Comparison of ENCODE assay signal across 22 mouse cellular contexts in the genomic region with DNA sequence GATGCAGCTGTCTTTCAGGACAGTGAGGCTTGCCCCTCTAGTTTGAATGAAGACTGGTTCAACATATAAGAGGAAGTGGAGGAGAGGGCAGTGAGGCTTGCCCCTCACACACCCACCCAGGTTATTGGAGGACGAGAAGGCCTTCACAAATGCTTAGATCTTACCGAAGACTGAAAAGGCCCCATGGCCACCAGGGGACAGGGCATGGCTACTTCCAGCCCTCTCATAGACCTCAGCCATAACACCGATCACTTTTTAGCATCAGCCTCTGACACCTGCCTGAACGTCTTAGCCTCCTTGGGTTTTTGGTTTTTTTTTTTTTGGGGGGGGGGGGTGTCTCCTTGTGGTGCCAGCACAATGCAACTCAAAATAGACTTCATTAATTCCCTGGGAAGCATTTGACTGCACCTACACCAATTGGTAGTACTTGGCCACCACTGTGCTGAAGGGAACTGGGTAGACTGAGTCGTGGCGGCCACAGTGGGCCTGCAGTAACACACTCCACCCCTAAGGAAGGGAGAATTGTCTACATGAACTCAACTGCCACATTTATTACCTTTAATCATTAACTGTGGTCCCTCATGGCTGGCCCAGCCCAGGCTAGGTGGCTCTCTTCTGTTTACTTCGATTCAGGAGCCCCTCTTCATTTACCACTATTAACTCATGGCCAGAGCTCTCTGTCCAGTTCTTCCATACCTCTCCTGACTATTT. TPM values are rescaled to one million over a fixed set of nuclear protein-coding genes. Genes with fewer than 3 reads are reported as not detected.
DNase-seq lines count a peak whose midpoint lies in the region; ATAC-seq and TF ChIP-seq lines count a peak whose summit lies in the region.
"Had no signal": no experiment of that assay in that cellular context is flagged by ENCODE, and none has a peak within 500 bp of the region (broad histone marks: within the 10 kb centered on the region; RNA-seq: fewer than 3 reads in every experiment).

No protein-coding gene starts in this region.

- 94% methylated on average over 7 of the region's 7 CpGs for WGBS in forebrain, embryonic 13.5 days
- WGBS in forebrain, embryonic 15.5 days = 95% methylated on average over 7 of the region's 7 CpGs
- 89% methylated on average over 7 of the region's 7 CpGs for WGBS in neural tube, embryonic 11.5 days
- WGBS in liver, postnatal 0 days (ENCODE audit: insufficient replicate concordance) = 90% methylated on average over 7 of the region's 7 CpGs
- 94% methylated on average over 7 of the region's 7 CpGs for WGBS in limb, embryonic 10.5 days

- TF ChIP-seq EP300 in liver, postnatal 0 days (IDR thresholded peaks at IDR 0.05; ENCODE audit: low read depth) = no peak

- DNase-seq in neural tube, embryonic 11.5 days (ENCODE audit: low spot score) = no peak
- DNase-seq in neural tube, embryonic 10.5 days (ENCODE audit: extremely low spot score, low spot score) = no peak
- no peak for DNase-seq in liver, postnatal 0 days
- no peak for DNase-seq in spleen, postnatal 36 days (ENCODE audit: low spot score in 2 of 2)
- no peak for DNase-seq in limb, embryonic 10.5 days (ENCODE audit: low spot score)
- DNase-seq in urinary bladder, adult 18-20 months (ENCODE audit: low spot score in 2 of 2) = no peak
- DNase-seq: adrenal gland, postnatal 10 days; B cell, adult 2 months; cerebellum, adult 11 months; cerebellum, adult 8-10 months; cerebellum, postnatal 14 days; gastrocnemius, adult 2 months; gastrocnemius, postnatal 25 days; heart, postnatal 4 days had no signal

- no peak overlapping the region for H3K4me2 ChIP-seq in forebrain, embryonic 13.5 days
- no peak overlapping the region for H3K4me2 ChIP-seq in forebrain, embryonic 15.5 days (replicated peaks)
- no peak overlapping the region for H3K4me2 ChIP-seq in neural tube, embryonic 11.5 days (ENCODE audit: low read depth)
- peak overlapping the region; percentile 56 for H3K4me2 ChIP-seq in liver, postnatal 0 days (ENCODE audit: low read depth, low read length)
- H3K4me2 ChIP-seq: embryonic facial prominence, embryonic 13.5 days; forebrain, embryonic 12.5 days; heart, embryonic 12.5 days; hindbrain, embryonic 12.5 days had no signal

- H3K4me3 ChIP-seq in forebrain, embryonic 13.5 days = no peak overlapping the region
- H3K4me3 ChIP-seq in forebrain, embryonic 15.5 days = no peak overlapping the region
- H3K4me3 ChIP-seq in neural tube, embryonic 11.5 days (ENCODE audit: low read depth, low read length) = no peak overlapping the region
- H3K4me3 ChIP-seq in liver, postnatal 0 days (ENCODE audit: low read depth, low read length) = peak overlapping the region; percentile 25
- no peak overlapping the region for H3K4me3 ChIP-seq in limb, embryonic 10.5 days
- H3K4me3 ChIP-seq: embryonic facial prominence, embryonic 13.5 days; forebrain, embryonic 12.5 days; gastrocnemius, adult 2 months; heart, embryonic 12.5 days; hindbrain, embryonic 12.5 days had no signal

- no peaks in the 10 kb centered on the region for H3K27me3 ChIP-seq in forebrain, embryonic 13.5 days
- no peaks in the 10 kb centered on the region for H3K27me3 ChIP-seq in forebrain, embryonic 15.5 days
- no peaks in the 10 kb centered on the region for H3K27me3 ChIP-seq in neural tube, embryonic 11.5 days (ENCODE audit: control insufficient read depth, insufficient read depth, low read length)
- H3K27me3 ChIP-seq in liver, postnatal 0 days (ENCODE audit: insufficient read depth, low read length) = no peaks in the 10 kb centered on the region
- no peaks in the 10 kb centered on the region for H3K27me3 ChIP-seq in limb, embryonic 10.5 days (ENCODE audit: low read depth, poor library complexity, severe bottlenecking)
- H3K27me3 ChIP-seq: embryonic facial prominence, embryonic 13.5 days; forebrain, embryonic 12.5 days; heart, embryonic 12.5 days; hindbrain, embryonic 12.5 days had no signal

- ATAC-seq in forebrain, embryonic 13.5 days = 0 out of 2 replicates have a peak, but pooled peaks have one; percentile 8
- ATAC-seq in forebrain, embryonic 15.5 days (replicated peaks) = no peak
- peak; percentile 16; the same call in 1 of the 2 replicates for ATAC-seq in neural tube, embryonic 11.5 days (ENCODE audit: insufficient read depth, low FRiP score, low TSS enrichment)
- ATAC-seq in liver, postnatal 0 days = peak; percentile 55; the same call in 1 of the 2 replicates
- ATAC-seq: CD4-positive, CD25-positive, alpha-beta regulatory T cell, adult 4 months had no signal

- no peak overlapping the region for H3K9ac ChIP-seq in forebrain, embryonic 13.5 days
- no peak overlapping the region for H3K9ac ChIP-seq in forebrain, embryonic 15.5 days (replicated peaks)
- no peak overlapping the region for H3K9ac ChIP-seq in neural tube, embryonic 11.5 days (ENCODE audit: low read length)
- H3K9ac ChIP-seq in liver, postnatal 0 days (replicated peaks) = 0 out of 2 replicates have a peak overlapping the region, but pooled peaks have one; percentile 11
- H3K9ac ChIP-seq: embryonic facial prominence, embryonic 13.5 days; forebrain, embryonic 12.5 days; heart, embryonic 12.5 days; hindbrain, embryonic 12.5 days had no signal

- H3K36me3 ChIP-seq in forebrain, embryonic 13.5 days (ENCODE audit: poor library complexity, severe bottlenecking) = no peaks in the 10 kb centered on the region
- no peaks in the 10 kb centered on the region for H3K36me3 ChIP-seq in forebrain, embryonic 15.5 days
- no peaks in the 10 kb centered on the region for H3K36me3 ChIP-seq in neural tube, embryonic 11.5 days (ENCODE audit: control insufficient read depth, insufficient read depth, low read length)
- H3K36me3 ChIP-seq in liver, postnatal 0 days (replicated peaks; ENCODE audit: insufficient read depth, low read length) = no peaks in the 10 kb centered on the region
- H3K36me3 ChIP-seq in limb, embryonic 10.5 days = 0 out of 2 replicates have a peak, but pooled peaks cover 5% of the 10 kb centered on the region
- H3K36me3 ChIP-seq: embryonic facial prominence, embryonic 13.5 days; forebrain, embryonic 12.5 days; heart, embryonic 12.5 days; hindbrain, embryonic 12.5 days had no signal

- H3K27ac ChIP-seq in forebrain, embryonic 13.5 days = no peak overlapping the region
- no peak overlapping the region for H3K27ac ChIP-seq in forebrain, embryonic 15.5 days (replicated peaks)
- no peak overlapping the region for H3K27ac ChIP-seq in neural tube, embryonic 11.5 days (ENCODE audit: low read depth, low read length)
- no peak overlapping the region for H3K27ac ChIP-seq in liver, postnatal 0 days (ENCODE audit: low read depth)
- no peak overlapping the region for H3K27ac ChIP-seq in limb, embryonic 10.5 days
- H3K27ac ChIP-seq: embryonic facial prominence, embryonic 13.5 days; forebrain, embryonic 12.5 days; gastrocnemius, adult 2 months; hindbrain, embryonic 12.5 days had no signal

- H3K4me1 ChIP-seq in forebrain, embryonic 13.5 days = no peaks in the 10 kb centered on the region
- no peaks in the 10 kb centered on the region for H3K4me1 ChIP-seq in forebrain, embryonic 15.5 days
- no peaks in the 10 kb centered on the region for H3K4me1 ChIP-seq in neural tube, embryonic 11.5 days (ENCODE audit: control insufficient read depth, insufficient read depth, low read length)
- H3K4me1 ChIP-seq in liver, postnatal 0 days (ENCODE audit: insufficient read depth) = no peaks in the 10 kb centered on the region
- H3K4me1 ChIP-seq in limb, embryonic 10.5 days = peaks cover 11% of the 10 kb centered on the region
- H3K4me1 ChIP-seq: embryonic facial prominence, embryonic 13.5 days; forebrain, embryonic 12.5 days; heart, embryonic 12.5 days had no signal

- TF ChIP-seq CTCF in liver, postnatal 0 days (IDR thresholded peaks at IDR 0.05; ENCODE audit: low read depth) = no peak

- no peaks in the 10 kb centered on the region for H3K9me3 ChIP-seq in forebrain, embryonic 13.5 days (replicated peaks)
- no peaks in the 10 kb centered on the region for H3K9me3 ChIP-seq in forebrain, embryonic 15.5 days
- H3K9me3 ChIP-seq in neural tube, embryonic 11.5 days (ENCODE audit: control insufficient read depth, low read length) = no peaks in the 10 kb centered on the region
- H3K9me3 ChIP-seq in liver, postnatal 0 days (ENCODE audit: low read length) = no peaks in the 10 kb centered on the region
- H3K9me3 ChIP-seq in limb, embryonic 10.5 days (replicated peaks) = no peaks in the 10 kb centered on the region
- H3K9me3 ChIP-seq: embryonic facial prominence, embryonic 13.5 days; forebrain, embryonic 12.5 days; G1E; heart, embryonic 12.5 days; hindbrain, embryonic 12.5 days had no signal

RNA-seq across cellular contexts. Expression of a gene that starts 25.1 kb away (rescaled TPM):
- 27.5 and 28.7 TPM in 2 replicates for polyA plus RNA-seq in forebrain, embryonic 13.5 days (2015; fragmentation: Nextera tagmentation; extraction: Ambion mirVana)
- polyA plus RNA-seq in forebrain, embryonic 15.5 days (2015; fragmentation: Nextera tagmentation; extraction: Ambion mirVana) = 16.0 and 17.0 TPM in 2 replicates
- 18.4 and 20.3 TPM in 2 replicates for polyA plus RNA-seq in neural tube, embryonic 11.5 days (2014; fragmentation: Nextera tagmentation; extraction: Ambion mirVana)
- 20.5 and 21.8 TPM in 2 replicates for polyA plus RNA-seq in liver, postnatal 0 days (2015; fragmentation: Nextera tagmentation; extraction: Ambion mirVana)
- 19.8 and 22.9 TPM in 2 replicates for polyA plus RNA-seq in limb, embryonic 10.5 days (2016; fragmentation: Nextera tagmentation; extraction: Ambion mirVana)
